Mouse (Mus musculus): ENCODE results near the gene Polr2g. TPM values are rescaled to one million over a fixed set of nuclear protein-coding genes. Genes with fewer than 3 reads are reported as not detected.

The Polr2g gene
- total and polyA plus RNA-seq, 3 experiments = 181 to 188 TPM; not detected in 1

GRCm38 (mm10) chr19:8822696-8823095 lies 24.3 kb upstream of the Polr2g start:
- no peak for DNase-seq (ENCODE audit: low read depth, low spot score)
- no peaks in the 10 kb centered on the region for H3K9me3 ChIP-seq (replicated peaks; ENCODE audit: insufficient read depth, low read length)
- H3K9ac ChIP-seq (ENCODE audit: control insufficient read depth, low read depth, low read length, poor library complexity, severe bottlenecking) = peak overlapping the region; percentile 19; the same call in 1 of the 2 replicates
- H3K27me3 ChIP-seq (ENCODE audit: control insufficient read depth in 1 of 2, insufficient read depth in 2 of 2, low read length in 2 of 2) = no peaks in the 10 kb centered on the region
- peaks cover 49% of the 10 kb centered on the region for H3K79me2 ChIP-seq (ENCODE audit: control insufficient read depth, insufficient read depth, low read length, poor library complexity)
- no peak overlapping the region for H3K4me3 ChIP-seq (ENCODE audit: control insufficient read depth in 1 of 2, insufficient read depth in 1 of 2, low read depth in 2 of 2, low read length in 2 of 2)
- TF ChIP-seq TBP (IDR thresholded peaks at IDR 0.05; ENCODE audit: low read depth, low read length) (no peak), CHD2 (IDR thresholded peaks at IDR 0.05; ENCODE audit: low read length) (no peak), POLR2AphosphoS2 (IDR thresholded peaks at IDR 0.05; ENCODE audit: low read length) (no peak), CHD1 (IDR thresholded peaks at IDR 0.05; ENCODE audit: low read depth, low read length) (no peak), NELFE (IDR thresholded peaks at IDR 0.05; ENCODE audit: low read depth, low read length) (no peak), SMC3 (IDR thresholded peaks at IDR 0.05; ENCODE audit: low read depth, low read length) (no peak), USF2 (IDR thresholded peaks at IDR 0.05; ENCODE audit: borderline replicate concordance in 1 of 2, insufficient read depth in 1 of 2, low read depth in 1 of 2, low read length in 2 of 2) (no peak), RCOR1 (IDR thresholded peaks at IDR 0.05; ENCODE audit: low read depth, low read length) (no peak), MYC (IDR thresholded peaks at IDR 0.05; ENCODE audit: low read depth, low read length) (no peak), RAD21 (IDR thresholded peaks at IDR 0.05; ENCODE audit: low read depth, low read length) (no peak), BHLHE40 (IDR thresholded peaks at IDR 0.05; ENCODE audit: borderline replicate concordance, low read depth, low read length) (no peak), MEF2A (IDR thresholded peaks at IDR 0.05; ENCODE audit: extremely low read depth, insufficient replicate concordance, low read depth, low read length, poor library complexity, severe bottlenecking) (no peak), ZMIZ1 (IDR thresholded peaks at IDR 0.05; ENCODE audit: low read depth, low read length) (no peak), HCFC1 (IDR thresholded peaks at IDR 0.05; ENCODE audit: low read depth, low read length) (no peak)
- peaks cover 2 to 5% of the 10 kb centered on the region in 2 experiments; a peak in 1 of 4 replicates for H3K4me1 ChIP-seq (ENCODE audit: control insufficient read depth in 1 of 2, insufficient read depth in 2 of 2, low read length in 2 of 2)
- peaks cover 20 to 41% of the 10 kb centered on the region in 2 experiments for H3K36me3 ChIP-seq (ENCODE audit: control insufficient read depth in 1 of 2, insufficient read depth in 2 of 2, low read length in 2 of 2)
- no peak overlapping the region for H3K27ac ChIP-seq (ENCODE audit: control insufficient read depth, low read depth, low read length)

GRCm38 (mm10) chr19:8821146-8821545 lies 22.8 kb upstream of the Polr2g start:
- DNase-seq (ENCODE audit: low read depth, low spot score) = peak; percentile 35
- Histone ChIP-seq H3K4me1 (ENCODE audit: control insufficient read depth in 1 of 2, insufficient read depth in 2 of 2, low read length in 2 of 2) (peaks cover 5 to 11% of the 10 kb centered on the region in 2 experiments; a peak in 3 of 4 replicates), H3K9me3 (replicated peaks; ENCODE audit: insufficient read depth, low read length) (no peaks in the 10 kb centered on the region), H3K36me3 (ENCODE audit: control insufficient read depth in 1 of 2, insufficient read depth in 2 of 2, low read length in 2 of 2) (peaks cover 26 to 30% of the 10 kb centered on the region in 2 experiments), H3K27me3 (ENCODE audit: control insufficient read depth in 1 of 2, insufficient read depth in 2 of 2, low read length in 2 of 2) (no peaks in the 10 kb centered on the region), H3K27ac (ENCODE audit: control insufficient read depth, low read depth, low read length) (peak overlapping the region; percentile 98), H3K79me2 (ENCODE audit: control insufficient read depth, insufficient read depth, low read length, poor library complexity) (peaks cover 53% of the 10 kb centered on the region), H3K9ac (ENCODE audit: control insufficient read depth, low read depth, low read length, poor library complexity, severe bottlenecking) (peak overlapping the region; percentile 93), H3K4me3 (ENCODE audit: control insufficient read depth in 1 of 2, insufficient read depth in 1 of 2, low read depth in 2 of 2, low read length in 2 of 2) (peak overlapping the region; percentile 96 to 98)
- TF ChIP-seq NELFE (IDR thresholded peaks at IDR 0.05; ENCODE audit: low read depth, low read length) (no peak), TBP (IDR thresholded peaks at IDR 0.05; ENCODE audit: low read depth, low read length) (no peak), KAT2A (conservative IDR thresholded peaks at IDR 0.05; ENCODE audit: low read depth, low read length) (no peak), GABPA (IDR thresholded peaks at IDR 0.05; ENCODE audit: low read depth, low read length) (no peak), MAZ (IDR thresholded peaks at IDR 0.05; ENCODE audit: low read depth, low read length) (no peak), ZMIZ1 (IDR thresholded peaks at IDR 0.05; ENCODE audit: low read depth, low read length) (no peak), CTCF (IDR thresholded peaks at IDR 0.05 in 2 of 3, conservative IDR thresholded peaks at IDR 0.05 in 1 of 3; ENCODE audit: control insufficient read depth in 1 of 3, insufficient read depth in 1 of 3, low read depth in 2 of 3, low read length in 3 of 3, poor library complexity in 1 of 3, severe bottlenecking in 1 of 3) (no peak), SMC3 (IDR thresholded peaks at IDR 0.05; ENCODE audit: low read depth, low read length) (no peak), MXI1 (IDR thresholded peaks at IDR 0.05; ENCODE audit: low read depth, low read length) (no peak; the same call in 1 of the 2 replicates), POLR2AphosphoS5 (IDR thresholded peaks at IDR 0.05; ENCODE audit: borderline replicate concordance, low read depth, low read length) (no peak), HCFC1 (IDR thresholded peaks at IDR 0.05; ENCODE audit: low read depth, low read length) (no peak)
